Mouse (Mus musculus) heart, embryonic 16.5 days (tissue): ENCODE data around the gene Pld6. TPM values are rescaled to one million over a fixed set of nuclear protein-coding genes. Genes with fewer than 3 reads are reported as not detected.

Source experiments
- polyA plus RNA-seq: library from polyadenylated mRNA; unstranded; fragments of >200 nt; fragmentation: Nextera tagmentation; extraction: Ambion mirVana; gene quantifications from 2 replicates; pipeline ENCODE4 v1.2.1, GENCODE M21; 2015

The Pld6 gene
- polyA plus RNA-seq, 1 experiment from 2014 or later: 4.8 TPM

Other genes with a start within 250 kb of the Pld6 start
- 0.07 and 0.35 TPM in 2 replicates for gene Nlrp3, start 246.1 kb downstream of the Pld6 start, polyA plus RNA-seq
- not detected in 2 replicates for gene Olfr222, start 211.4 kb downstream of the Pld6 start, polyA plus RNA-seq
- not detected in 2 replicates for gene Olfr223, start 194.4 kb downstream of the Pld6 start, polyA plus RNA-seq
- 26.6 and 34.2 TPM in 2 replicates for gene Mprip, start 126.3 kb downstream of the Pld6 start, polyA plus RNA-seq
- 44.4 and 45.5 TPM in 2 replicates for gene Flcn, start 22.4 kb upstream of the Pld6 start, polyA plus RNA-seq
- gene Nt5m, start 51.8 kb upstream of the Pld6 start, polyA plus RNA-seq: 42.4 and 42.7 TPM in 2 replicates
- 154 and 173 TPM in 2 replicates for gene Cops3, start 52.2 kb upstream of the Pld6 start, polyA plus RNA-seq
- 44.0 and 45.6 TPM in 2 replicates for gene Med9, start 160.6 kb upstream of the Pld6 start, polyA plus RNA-seq
- gene Rasd1, start 177.3 kb upstream of the Pld6 start, polyA plus RNA-seq: 7.7 and 9.0 TPM in 2 replicates